Mouse (Mus musculus): Measurements from ENCODE around the gene Mdga2. TPM values are rescaled to one million over a fixed set of nuclear protein-coding genes. Genes with fewer than 3 reads are reported as not detected.

Gene Mdga2
- polyA plus RNA-seq, 1 experiment: 0.66 TPM

DNA sequence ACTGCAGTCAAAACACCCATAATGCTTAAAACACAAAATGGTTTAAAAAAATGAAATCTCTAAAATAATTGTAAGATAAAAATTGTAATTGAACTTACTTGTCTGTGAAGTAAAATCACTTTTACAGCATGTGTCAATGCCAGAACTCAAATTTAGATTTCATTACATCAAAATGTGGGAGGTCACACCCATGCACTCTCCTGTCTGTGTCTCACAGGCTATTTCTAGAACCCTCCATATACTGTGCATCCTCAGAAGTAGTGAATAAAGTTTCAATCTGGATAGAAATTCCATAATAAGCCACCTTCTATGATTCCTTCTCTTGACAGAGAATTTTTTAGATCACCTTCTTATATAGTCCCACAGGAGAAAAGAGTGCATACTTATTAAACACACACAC lies 466.7 kb downstream of the Mdga2 start:
- no peak overlapping the region for H3K27ac ChIP-seq (ENCODE audit: control insufficient read depth, insufficient read depth, low read length)
- H3K4me3 ChIP-seq (ENCODE audit: control insufficient read depth, insufficient read depth, low read length): no peak overlapping the region
- no peaks in the 10 kb centered on the region for H3K27me3 ChIP-seq (ENCODE audit: control insufficient read depth, insufficient read depth, low read length)
- no peak for DNase-seq
- no peaks in the 10 kb centered on the region for H3K36me3 ChIP-seq (ENCODE audit: control insufficient read depth, insufficient read depth, low read length)
- TF ChIP-seq POLR2A (IDR thresholded peaks at IDR 0.05; ENCODE audit: control insufficient read depth, extremely low read depth, insufficient read depth, low read length, poor library complexity) (no peak), CTCF (IDR thresholded peaks at IDR 0.05; ENCODE audit: borderline replicate concordance, control insufficient read depth, extremely low read depth, insufficient read depth, low read length, poor library complexity) (no peak)
- no peaks in the 10 kb centered on the region for H3K4me1 ChIP-seq (replicated peaks; ENCODE audit: control insufficient read depth, insufficient read depth, low read length)

DNA sequence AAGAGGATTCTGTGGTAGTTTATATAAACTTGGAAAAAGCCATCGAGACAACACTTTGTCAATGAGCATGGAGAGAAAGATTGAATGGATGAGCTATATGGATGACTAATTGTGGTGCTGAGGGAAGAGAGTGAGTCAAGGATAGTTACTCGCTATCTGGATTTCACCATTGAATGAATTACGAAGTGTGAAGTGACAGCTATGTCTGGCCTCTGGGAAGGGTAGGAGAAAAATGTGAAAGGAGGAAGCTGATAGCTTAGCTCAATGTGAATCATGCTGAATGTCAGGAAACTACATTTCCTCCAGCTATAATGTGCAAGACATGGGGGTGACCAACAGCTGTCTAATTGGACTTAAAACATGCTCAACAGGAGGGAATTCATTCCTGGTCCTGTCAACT lies 487.8 kb downstream of the Mdga2 start:
- TF ChIP-seq CTCF (IDR thresholded peaks at IDR 0.05; ENCODE audit: borderline replicate concordance, control insufficient read depth, extremely low read depth, insufficient read depth, low read length, poor library complexity) (no peak), POLR2A (IDR thresholded peaks at IDR 0.05; ENCODE audit: control insufficient read depth, extremely low read depth, insufficient read depth, low read length, poor library complexity) (no peak)
- H3K4me1 ChIP-seq (replicated peaks; ENCODE audit: control insufficient read depth, insufficient read depth, low read length): no peaks in the 10 kb centered on the region
- 40% methylated on average over 3 of the region's 3 CpGs for WGBS
- no peak overlapping the region for H3K27ac ChIP-seq (ENCODE audit: control insufficient read depth, insufficient read depth, low read length)
- H3K27me3 ChIP-seq (ENCODE audit: control insufficient read depth, insufficient read depth, low read length): no peaks in the 10 kb centered on the region
- H3K4me3 ChIP-seq (ENCODE audit: control insufficient read depth, insufficient read depth, low read length): no peak overlapping the region
- no peak for DNase-seq
- no peaks in the 10 kb centered on the region for H3K36me3 ChIP-seq (ENCODE audit: control insufficient read depth, insufficient read depth, low read length)

DNA sequence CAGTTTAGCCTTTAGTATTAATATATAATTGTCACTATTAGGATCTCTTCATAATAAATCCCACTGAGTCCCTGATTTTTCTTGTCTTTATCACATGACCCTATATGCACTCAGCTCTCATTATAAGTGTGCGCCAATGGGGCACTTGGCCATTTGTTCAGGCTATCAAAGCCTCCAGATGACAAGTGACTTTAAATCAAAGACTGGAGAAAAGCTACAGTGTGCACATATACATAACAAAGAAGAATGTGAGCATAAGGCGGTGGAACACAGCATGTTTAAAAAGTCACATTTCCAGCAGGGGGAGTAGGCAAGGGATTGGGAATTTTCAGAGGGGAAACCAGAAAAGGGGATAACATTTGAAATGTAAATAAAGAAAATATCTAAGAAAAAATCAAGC lies 497.9 kb downstream of the Mdga2 start:
- DNase-seq: no peak
- WGBS: 95% methylated on average over 2 of the region's 2 CpGs

DNA sequence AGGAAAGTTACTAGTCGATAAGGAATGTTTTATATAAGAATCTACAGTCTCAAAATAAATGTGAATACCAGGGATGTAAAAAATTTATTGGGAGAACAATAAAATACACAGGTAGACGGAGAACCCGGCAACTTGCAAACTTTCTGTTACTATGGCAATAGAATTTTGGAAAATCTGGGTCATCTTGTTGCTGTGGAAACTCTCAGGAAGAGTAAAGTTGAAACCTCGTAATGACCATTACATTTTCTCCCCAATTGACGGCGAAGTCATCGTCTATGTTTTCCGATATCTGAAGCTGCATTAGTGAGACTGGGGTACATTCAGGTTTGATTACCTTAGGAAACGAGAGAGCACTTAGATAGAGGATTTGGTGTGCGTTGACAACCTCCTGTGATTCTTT lies 514.0 kb downstream of the Mdga2 start:
- 89% methylated on average over 10 of the region's 10 CpGs for WGBS
- Histone ChIP-seq H3K4me1 (replicated peaks; ENCODE audit: control insufficient read depth, insufficient read depth, low read length) (no peaks in the 10 kb centered on the region), H3K27ac (ENCODE audit: control insufficient read depth, insufficient read depth, low read length) (no peak overlapping the region), H3K4me3 (ENCODE audit: control insufficient read depth, insufficient read depth, low read length) (no peak overlapping the region), H3K27me3 (ENCODE audit: control insufficient read depth, insufficient read depth, low read length) (no peaks in the 10 kb centered on the region), H3K36me3 (ENCODE audit: control insufficient read depth, insufficient read depth, low read length) (no peaks in the 10 kb centered on the region)
- DNase-seq: no peak
- no peak for TF ChIP-seq CTCF (IDR thresholded peaks at IDR 0.05; ENCODE audit: borderline replicate concordance, control insufficient read depth, extremely low read depth, insufficient read depth, low read length, poor library complexity)
- no peak for TF ChIP-seq POLR2A (IDR thresholded peaks at IDR 0.05; ENCODE audit: control insufficient read depth, extremely low read depth, insufficient read depth, low read length, poor library complexity)

More for the DNA sequence above, 497.9 kb downstream of the Mdga2 start:
- Histone ChIP-seq H3K4me1 (replicated peaks; ENCODE audit: control insufficient read depth, insufficient read depth, low read length) (no peaks in the 10 kb centered on the region), H3K4me3 (ENCODE audit: control insufficient read depth, insufficient read depth, low read length) (no peak overlapping the region), H3K36me3 (ENCODE audit: control insufficient read depth, insufficient read depth, low read length) (no peaks in the 10 kb centered on the region), H3K27ac (ENCODE audit: control insufficient read depth, insufficient read depth, low read length) (no peak overlapping the region), H3K27me3 (ENCODE audit: control insufficient read depth, insufficient read depth, low read length) (no peaks in the 10 kb centered on the region)
- TF ChIP-seq POLR2A (IDR thresholded peaks at IDR 0.05; ENCODE audit: control insufficient read depth, extremely low read depth, insufficient read depth, low read length, poor library complexity) (no peak), CTCF (IDR thresholded peaks at IDR 0.05; ENCODE audit: borderline replicate concordance, control insufficient read depth, extremely low read depth, insufficient read depth, low read length, poor library complexity) (no peak)

DNA sequence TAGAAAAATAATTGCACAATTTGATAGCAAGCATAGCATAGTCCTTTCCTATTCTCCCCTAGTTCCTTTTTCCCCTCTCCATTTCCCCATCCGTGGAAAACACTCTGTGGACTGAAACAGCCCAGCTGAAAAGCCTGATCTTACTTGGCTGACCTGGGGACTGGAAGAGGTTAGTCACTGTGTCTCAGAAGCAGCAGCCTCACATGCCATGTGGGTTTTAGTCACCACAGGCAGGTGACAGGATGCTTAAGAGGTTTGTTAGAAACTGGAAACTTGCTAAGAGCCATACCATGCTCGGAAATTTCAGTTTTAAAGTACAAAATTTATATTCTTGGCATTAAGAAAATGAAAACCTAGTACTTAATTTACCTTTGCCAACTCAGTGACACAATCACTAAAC lies 514.9 kb downstream of the Mdga2 start:
- Histone ChIP-seq H3K27me3 (ENCODE audit: control insufficient read depth, insufficient read depth, low read length) (no peaks in the 10 kb centered on the region), H3K4me3 (ENCODE audit: control insufficient read depth, insufficient read depth, low read length) (no peak overlapping the region), H3K36me3 (ENCODE audit: control insufficient read depth, insufficient read depth, low read length) (no peaks in the 10 kb centered on the region), H3K27ac (ENCODE audit: control insufficient read depth, insufficient read depth, low read length) (no peak overlapping the region), H3K4me1 (replicated peaks; ENCODE audit: control insufficient read depth, insufficient read depth, low read length) (no peaks in the 10 kb centered on the region)
- 26% methylated on average over 2 of the region's 2 CpGs for WGBS
- TF ChIP-seq POLR2A (IDR thresholded peaks at IDR 0.05; ENCODE audit: control insufficient read depth, extremely low read depth, insufficient read depth, low read length, poor library complexity): no peak
- no peak for TF ChIP-seq CTCF (IDR thresholded peaks at IDR 0.05; ENCODE audit: borderline replicate concordance, control insufficient read depth, extremely low read depth, insufficient read depth, low read length, poor library complexity)
- DNase-seq: no peak

DNA sequence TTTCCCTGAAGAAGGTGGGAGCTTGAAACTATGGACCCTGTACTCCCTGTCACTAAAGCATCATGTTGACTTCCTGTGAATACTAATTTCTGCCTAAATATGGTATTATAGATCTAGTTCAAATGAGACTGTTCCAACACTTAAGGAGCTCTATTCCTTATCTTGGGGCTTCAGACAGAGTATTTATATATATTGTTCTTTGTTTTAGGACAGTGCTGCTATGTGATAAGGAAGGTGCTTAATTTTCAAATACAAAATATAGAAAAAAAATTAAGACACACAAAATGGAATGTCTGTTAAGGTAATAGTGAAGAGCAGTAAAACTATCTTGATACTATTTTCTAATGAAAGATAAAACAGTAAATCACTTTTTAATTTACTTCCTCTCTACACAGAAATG lies 517.3 kb downstream of the Mdga2 start:
- no peak for DNase-seq
- no peak overlapping the region for H3K27ac ChIP-seq (ENCODE audit: control insufficient read depth, insufficient read depth, low read length)
- TF ChIP-seq CTCF (IDR thresholded peaks at IDR 0.05; ENCODE audit: borderline replicate concordance, control insufficient read depth, extremely low read depth, insufficient read depth, low read length, poor library complexity): no peak
- TF ChIP-seq POLR2A (IDR thresholded peaks at IDR 0.05; ENCODE audit: control insufficient read depth, extremely low read depth, insufficient read depth, low read length, poor library complexity): no peak
- H3K4me3 ChIP-seq (ENCODE audit: control insufficient read depth, insufficient read depth, low read length): no peak overlapping the region
- H3K4me1 ChIP-seq (replicated peaks; ENCODE audit: control insufficient read depth, insufficient read depth, low read length): no peaks in the 10 kb centered on the region
- no peaks in the 10 kb centered on the region for H3K36me3 ChIP-seq (ENCODE audit: control insufficient read depth, insufficient read depth, low read length)
- no peaks in the 10 kb centered on the region for H3K27me3 ChIP-seq (ENCODE audit: control insufficient read depth, insufficient read depth, low read length)

DNA sequence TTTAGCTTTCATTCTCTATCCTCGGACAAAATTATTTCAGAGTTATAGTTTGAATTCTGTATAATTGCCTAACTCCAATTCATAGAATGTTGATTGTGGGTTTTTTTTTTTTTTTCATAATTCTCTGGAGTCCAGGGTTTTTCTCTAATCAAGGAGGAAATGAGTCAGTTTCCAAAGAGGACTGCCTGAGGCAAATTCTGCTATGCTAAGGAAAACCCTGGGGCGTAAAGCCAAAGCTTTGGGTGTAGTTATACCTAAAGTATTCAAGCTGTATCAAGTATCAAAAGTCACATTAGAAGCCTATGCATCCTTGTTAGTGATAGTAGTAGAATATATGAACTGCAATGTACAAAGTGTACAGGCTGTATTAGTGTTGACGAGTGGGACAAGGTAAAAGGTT lies 519.6 kb downstream of the Mdga2 start:
- 94% methylated on average over 3 of the region's 3 CpGs for WGBS

More for the DNA sequence above, 519.6 kb downstream of the Mdga2 start:
- H3K4me1 ChIP-seq (replicated peaks; ENCODE audit: control insufficient read depth, insufficient read depth, low read length): no peaks in the 10 kb centered on the region
- H3K4me3 ChIP-seq (ENCODE audit: control insufficient read depth, insufficient read depth, low read length): no peak overlapping the region
- TF ChIP-seq CTCF (IDR thresholded peaks at IDR 0.05; ENCODE audit: borderline replicate concordance, control insufficient read depth, extremely low read depth, insufficient read depth, low read length, poor library complexity) (no peak), POLR2A (IDR thresholded peaks at IDR 0.05; ENCODE audit: control insufficient read depth, extremely low read depth, insufficient read depth, low read length, poor library complexity) (no peak)
- H3K27me3 ChIP-seq (ENCODE audit: control insufficient read depth, insufficient read depth, low read length): no peaks in the 10 kb centered on the region
- no peak overlapping the region for H3K27ac ChIP-seq (ENCODE audit: control insufficient read depth, insufficient read depth, low read length)
- no peaks in the 10 kb centered on the region for H3K36me3 ChIP-seq (ENCODE audit: control insufficient read depth, insufficient read depth, low read length)
- no peak for DNase-seq
